Mouse (Mus musculus) G1E (cell line): ENCODE measurements at regions not wholly inside any gene's neighbourhood (a gene's known extent, or its start where the extent isn't known, plus 50 kb on each side); places are given as distances from the start of the nearest gene placed in this dataset.

Experiments
- ATAC-seq: 2 replicates; pipeline ENCODE4 v1.8.0; 2016; ENCODE audit warnings: mild to moderate bottlenecking; ENCODE audit not compliant: insufficient number of reproducible peaks, poor library complexity, low FRiP score, severe bottlenecking; ENCODE audit errors: extremely low read depth
- DNase-seq: peaks from one replicate; pipeline ENCODE4 v3.0.0; 2012; ENCODE audit warnings: low spot score
- H3K27me3 ChIP-seq: 2 replicates; pipeline ENCODE4 v1.6.1; 2012; ENCODE audit warnings: mild to moderate bottlenecking, low read length, inconsistent platforms; ENCODE audit not compliant: insufficient read depth
- H3K36me3 ChIP-seq: replicated peaks from 2 replicates; pipeline ENCODE3; 2012; ENCODE audit warnings: mild to moderate bottlenecking, inconsistent platforms
- H3K4me1 ChIP-seq: 2 replicates; pipeline ENCODE4 v1.6.1; 2012; ENCODE audit warnings: low read depth, low read length, inconsistent platforms, mixed read lengths; ENCODE audit not compliant: insufficient read depth
- H3K4me3 ChIP-seq: 2 replicates; pipeline ENCODE4 v1.5.1; 2012; ENCODE audit warnings: low read depth, mild to moderate bottlenecking, inconsistent platforms, low read length, moderate library complexity, mixed read lengths
- H3K9me3 ChIP-seq: replicated peaks from 2 replicates; pipeline ENCODE4 v1.6.1; 2012; ENCODE audit warnings: inconsistent platforms
- CTCF ChIP-seq: IDR thresholded peaks from 2 replicates; pipeline ENCODE4 v1.5.1; 2012; ENCODE audit warnings: low read depth, low read length, inconsistent platforms, mixed read lengths
- GATA1 ChIP-seq: IDR thresholded peaks from 2 replicates; pipeline ENCODE4 v1.6.1; 2012; ENCODE audit warnings: borderline replicate concordance, low read length, inconsistent platforms, mixed read lengths
- GATA2 ChIP-seq: IDR thresholded peaks from 2 replicates; pipeline ENCODE4 v1.6.1; 2012; ENCODE audit warnings: low read depth, low read length, inconsistent platforms, borderline replicate concordance
- POLR2AphosphoS5 ChIP-seq: IDR thresholded peaks from 2 replicates; pipeline ENCODE4 v1.6.1; 2012; ENCODE audit warnings: low read depth, low read length, inconsistent platforms; ENCODE audit not compliant: insufficient replicate concordance
- TAL1 ChIP-seq: conservative IDR thresholded peaks from 2 replicates; pipeline ENCODE4 v1.6.1; 2012; ENCODE audit warnings: low read depth, low read length, inconsistent platforms, mixed read lengths

- H3K4me3 ChIP-seq = no peak overlapping the region
- no peaks in the 10 kb centered on the region for H3K4me1 ChIP-seq
- no peak for DNase-seq
- peaks cover 5% of the 10 kb centered on the region; the same call in 1 of the 2 replicates for H3K27me3 ChIP-seq
- no peak for TF ChIP-seq TAL1
- no peak for TF ChIP-seq POLR2AphosphoS5
- TF ChIP-seq GATA1 = no peak
- no peak for TF ChIP-seq GATA2
- TF ChIP-seq CTCF = no peak
- H3K9me3 ChIP-seq = no peaks in the 10 kb centered on the region
- no peaks in the 10 kb centered on the region for H3K36me3 ChIP-seq
- ATAC-seq = no peak
Measured at GRCm38 (mm10) chr6:31307047-31307633, 91.4 kb upstream of the Mkln1 start.

- no peaks in the 10 kb centered on the region for H3K4me1 ChIP-seq
- H3K4me3 ChIP-seq = no peak overlapping the region
- ATAC-seq (no peak), DNase-seq (no peak)
- no peak for TF ChIP-seq GATA1
- TF ChIP-seq GATA2 = no peak
- TF ChIP-seq CTCF = no peak
- TF ChIP-seq TAL1 = no peak
- no peak for TF ChIP-seq POLR2AphosphoS5
- peaks cover 5% of the 10 kb centered on the region; the same call in 1 of the 2 replicates for H3K27me3 ChIP-seq
- H3K9me3 ChIP-seq = no peaks in the 10 kb centered on the region
- H3K36me3 ChIP-seq = no peaks in the 10 kb centered on the region
Measured at GRCm38 (mm10) chr6:31307899-31308298, 90.6 kb upstream of the Mkln1 start.

- no peaks in the 10 kb centered on the region for H3K4me1 ChIP-seq
- no peak for ATAC-seq
- DNase-seq = no peak
- H3K27me3 ChIP-seq = peaks cover 5% of the 10 kb centered on the region; the same call in 1 of the 2 replicates
- no peaks in the 10 kb centered on the region for H3K36me3 ChIP-seq
- no peak overlapping the region for H3K4me3 ChIP-seq
- no peaks in the 10 kb centered on the region for H3K9me3 ChIP-seq
- no peak for TF ChIP-seq TAL1
- TF ChIP-seq POLR2AphosphoS5 = no peak
- no peak for TF ChIP-seq CTCF
- no peak for TF ChIP-seq GATA2
- no peak for TF ChIP-seq GATA1
Measured at GRCm38 (mm10) chr6:31310660-31311059, 87.9 kb upstream of the Mkln1 start.

- TF ChIP-seq GATA1 (no peak), TAL1 (no peak), POLR2AphosphoS5 (no peak), GATA2 (no peak), CTCF (no peak)
- DNase-seq (no peak), ATAC-seq (no peak)
- Histone ChIP-seq H3K9me3 (no peaks in the 10 kb centered on the region), H3K27me3 (peaks cover 22% of the 10 kb centered on the region), H3K36me3 (no peaks in the 10 kb centered on the region), H3K4me3 (no peak overlapping the region), H3K4me1 (no peaks in the 10 kb centered on the region)
Measured at GRCm38 (mm10) chr6:31313869-31314470, 84.6 kb upstream of the Mkln1 start.

DNA sequence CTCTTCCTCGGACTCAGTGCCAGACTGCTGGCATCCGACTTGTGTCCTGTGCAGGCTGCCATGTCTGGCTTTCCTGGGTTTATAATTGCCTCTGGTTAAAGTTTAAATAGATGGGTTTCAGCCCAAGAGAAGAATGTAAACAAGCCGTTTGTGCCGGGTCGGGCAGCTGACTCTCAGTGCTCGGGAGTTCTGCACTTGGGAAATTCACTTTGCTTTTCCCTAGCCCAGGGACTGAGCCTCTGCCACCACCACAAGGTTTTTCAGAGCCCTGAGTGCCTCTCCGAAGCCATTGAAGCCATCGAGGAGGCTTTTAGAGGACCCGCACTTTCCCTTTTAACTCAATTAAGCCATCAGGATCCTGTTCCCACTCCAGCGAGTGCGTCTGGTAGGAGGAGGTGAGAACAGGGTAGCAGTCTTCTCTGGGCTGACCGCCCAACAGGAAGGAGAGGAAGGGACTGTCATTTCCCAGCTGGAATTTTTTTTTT is 80.8 kb upstream of the Mkln1 start:
- ATAC-seq (no peak), DNase-seq (no peak)
- no peaks in the 10 kb centered on the region for H3K9me3 ChIP-seq
- H3K36me3 ChIP-seq = no peaks in the 10 kb centered on the region
- TF ChIP-seq GATA1 (no peak), TAL1 (no peak), CTCF (no peak), GATA2 (no peak), POLR2AphosphoS5 (no peak)
- H3K4me3 ChIP-seq = no peak overlapping the region
- H3K27me3 ChIP-seq = peaks cover 35% of the 10 kb centered on the region
- no peaks in the 10 kb centered on the region for H3K4me1 ChIP-seq

DNA sequence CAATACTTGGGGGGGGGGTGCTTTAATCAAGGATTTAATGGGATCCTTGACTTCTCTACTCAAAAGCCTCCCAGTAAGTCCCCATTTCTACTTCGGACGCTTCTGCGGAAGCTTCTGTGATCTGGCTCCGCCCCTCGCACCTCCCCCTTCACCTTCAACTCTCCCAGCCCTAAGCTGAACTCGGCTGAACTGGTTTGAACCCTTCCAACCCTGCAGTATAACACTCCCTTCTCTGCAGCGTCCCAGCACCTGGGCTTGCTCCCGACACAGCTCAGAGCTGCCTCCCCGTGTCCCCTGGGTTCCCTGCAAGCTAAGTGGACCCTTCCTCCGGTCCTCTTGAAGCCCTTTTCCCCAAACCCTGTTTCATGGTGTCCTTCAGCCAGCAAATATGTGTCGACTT is 80.0 kb upstream of the Mkln1 start:
- no peaks in the 10 kb centered on the region for H3K4me1 ChIP-seq
- no peaks in the 10 kb centered on the region for H3K36me3 ChIP-seq
- DNase-seq (no peak), ATAC-seq (no peak)
- no peak for TF ChIP-seq CTCF
- TF ChIP-seq GATA2 = no peak
- TF ChIP-seq GATA1 = no peak
- TF ChIP-seq TAL1 = no peak
- no peak for TF ChIP-seq POLR2AphosphoS5
- H3K4me3 ChIP-seq = no peak overlapping the region
- peaks cover 36% of the 10 kb centered on the region for H3K27me3 ChIP-seq
- no peaks in the 10 kb centered on the region for H3K9me3 ChIP-seq
